Mouse (Mus musculus): ENCODE data around the gene Slc50a1. TPM values are rescaled to one million over a fixed set of nuclear protein-coding genes. Genes with fewer than 3 reads are reported as not detected.

The Slc50a1 gene
- total RNA-seq, 2 experiments from 2014 or later = 55.0 to 65.0 TPM

DNA sequence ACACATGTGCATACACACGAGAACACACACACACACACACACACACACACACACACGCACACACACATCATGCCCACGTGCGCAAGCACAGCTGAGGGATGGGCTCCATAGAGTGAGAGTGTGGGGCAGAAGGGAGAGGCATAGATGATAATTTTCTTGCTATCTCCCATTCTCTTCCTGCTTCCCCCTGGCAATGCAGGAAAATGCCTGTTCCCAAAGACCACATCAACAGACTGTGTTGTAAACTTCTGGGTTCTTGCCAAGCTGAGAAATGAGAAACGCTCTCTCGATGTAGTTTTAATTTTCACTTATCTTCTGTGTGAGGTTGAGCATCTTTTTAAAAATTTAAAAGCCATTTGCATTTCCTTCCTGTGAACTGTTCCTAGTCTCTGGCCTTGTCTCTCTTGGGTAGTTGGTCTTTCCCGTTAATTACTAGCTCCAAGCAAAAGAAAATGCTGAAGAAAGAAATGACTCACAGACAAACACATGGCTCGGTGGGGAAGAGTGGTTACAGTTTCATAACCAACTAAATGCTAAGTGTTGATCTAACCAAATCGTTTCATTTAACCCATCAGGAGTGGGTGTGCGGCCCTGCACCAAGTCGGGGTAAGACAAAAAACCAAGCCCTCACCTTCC is 26.5 kb upstream of the Slc50a1 start:
- ATAC-seq (replicated peaks; ENCODE audit: poor library complexity, severe bottlenecking) = no peak

DNA sequence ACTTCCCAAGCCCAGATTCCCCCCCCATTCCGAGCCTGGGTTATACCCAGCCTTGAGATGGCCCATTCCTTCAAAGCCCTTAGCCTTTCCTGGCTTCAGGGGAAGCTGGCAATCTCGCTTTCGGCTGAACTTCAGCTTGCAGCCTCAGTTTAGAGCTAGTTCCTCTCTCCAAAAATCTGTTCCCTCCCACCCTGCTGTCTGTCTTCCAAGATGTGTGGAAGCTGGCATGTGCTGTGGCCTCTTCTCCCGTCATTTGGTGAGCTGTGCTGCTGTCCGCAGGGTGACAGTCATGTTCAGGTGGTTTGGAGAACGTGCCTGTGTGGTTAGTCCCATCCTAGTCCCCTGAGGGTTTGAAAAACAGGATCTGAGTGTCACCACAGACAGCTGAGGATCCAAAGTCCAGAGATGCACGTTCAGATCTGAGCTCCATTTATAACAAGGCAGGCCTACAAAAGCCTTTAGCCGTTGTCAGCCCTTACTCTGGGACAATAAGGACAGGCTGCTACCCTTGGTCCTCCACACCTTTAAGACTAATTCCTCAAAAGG is 25.4 kb upstream of the Slc50a1 start:
- ATAC-seq (replicated peaks; ENCODE audit: poor library complexity, severe bottlenecking) = no peak

DNA sequence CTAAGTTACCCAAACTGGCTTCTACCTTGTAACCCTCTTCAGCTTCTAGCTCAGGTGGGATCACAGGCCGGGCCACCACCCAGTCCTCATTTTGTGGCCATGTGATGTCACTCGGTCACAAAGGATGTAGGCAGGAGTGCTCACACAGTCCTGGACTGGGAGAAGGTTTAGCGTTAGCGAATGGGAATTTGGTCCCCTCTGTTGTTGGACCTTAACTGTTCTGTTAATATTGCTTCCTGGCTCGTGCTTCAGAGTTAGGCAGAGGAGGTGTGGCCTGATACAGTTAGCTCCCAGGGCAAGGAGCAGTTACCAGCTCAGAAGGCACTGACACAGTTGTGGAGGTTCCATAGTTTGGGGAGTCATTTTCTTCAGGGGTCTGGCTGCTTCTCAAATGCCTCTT is 23.8 kb upstream of the Slc50a1 start:
- ATAC-seq (replicated peaks; ENCODE audit: poor library complexity, severe bottlenecking) = no peak

DNA sequence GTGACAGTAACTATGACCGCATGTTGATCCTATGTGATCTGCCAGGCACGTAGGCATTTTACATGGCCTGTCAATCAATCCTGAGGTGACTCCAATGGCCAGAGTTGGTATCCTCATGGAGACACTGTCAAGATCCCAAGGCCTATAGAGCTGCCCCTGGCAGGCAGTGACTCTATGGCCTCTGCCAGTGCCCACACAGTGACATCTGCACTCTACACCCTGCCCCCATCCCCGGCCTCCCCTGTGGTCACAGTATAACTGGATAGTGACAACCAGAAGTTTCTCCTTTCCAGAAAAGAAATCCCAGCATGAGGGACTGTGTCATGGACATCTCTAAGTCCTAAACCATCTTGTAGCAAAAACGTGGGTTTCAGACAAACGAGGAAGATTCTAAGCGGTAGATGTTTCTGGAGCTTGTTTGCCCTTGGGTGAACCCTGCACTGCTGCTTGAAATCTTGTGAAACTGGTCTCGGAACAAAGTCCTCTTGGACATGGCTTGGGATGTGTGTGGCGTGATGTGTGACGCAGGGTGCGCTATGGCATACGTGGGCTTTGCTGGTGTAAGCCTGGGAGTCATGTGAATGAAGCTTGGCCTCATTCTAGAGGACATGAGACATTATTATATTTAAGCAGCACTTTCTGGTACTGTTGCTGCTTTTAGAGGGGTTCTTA is 23.0 kb upstream of the Slc50a1 start:
- no peak for ATAC-seq (replicated peaks; ENCODE audit: poor library complexity, severe bottlenecking)

DNA sequence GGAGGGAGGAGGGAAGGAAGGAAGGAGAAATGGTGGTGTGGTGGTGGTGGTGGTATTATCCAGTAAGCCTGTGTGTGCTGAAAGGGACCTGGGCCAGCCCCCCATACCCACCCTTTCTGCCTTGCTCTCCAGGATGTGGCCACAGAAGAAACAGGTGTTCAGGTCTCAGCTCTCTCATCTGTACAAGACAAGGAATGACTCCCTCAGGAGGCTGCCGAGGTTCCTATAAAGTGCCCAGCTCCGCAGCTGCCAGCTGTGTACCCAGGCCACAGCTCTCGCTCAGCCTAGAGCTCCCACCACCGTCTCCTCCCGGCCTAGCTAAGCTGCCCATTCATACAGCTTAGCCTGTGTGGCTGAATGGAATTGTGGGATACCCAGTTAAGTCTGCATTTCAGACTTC is 21.9 kb upstream of the Slc50a1 start:
- no peak for ATAC-seq (replicated peaks; ENCODE audit: poor library complexity, severe bottlenecking)

DNA sequence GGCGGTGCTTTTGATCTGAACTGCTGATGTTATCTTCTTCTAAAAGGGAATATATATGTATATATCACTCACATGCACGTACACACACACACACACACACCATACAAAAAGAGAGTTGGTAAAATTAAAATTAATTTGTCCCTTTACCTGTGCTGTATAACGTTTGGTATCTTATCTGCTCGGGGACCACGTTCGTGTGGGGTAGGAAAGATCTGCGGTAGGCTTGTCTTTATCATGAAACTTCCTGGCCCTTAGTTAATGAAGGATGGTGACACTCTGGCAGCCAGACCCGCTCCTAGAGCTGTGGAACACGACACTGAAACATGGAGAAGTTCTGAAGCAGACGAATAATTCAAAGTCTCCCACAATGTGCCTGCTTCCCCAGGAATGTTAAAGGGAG is 21.5 kb upstream of the Slc50a1 start:
- ATAC-seq (replicated peaks; ENCODE audit: poor library complexity, severe bottlenecking) = no peak

DNA sequence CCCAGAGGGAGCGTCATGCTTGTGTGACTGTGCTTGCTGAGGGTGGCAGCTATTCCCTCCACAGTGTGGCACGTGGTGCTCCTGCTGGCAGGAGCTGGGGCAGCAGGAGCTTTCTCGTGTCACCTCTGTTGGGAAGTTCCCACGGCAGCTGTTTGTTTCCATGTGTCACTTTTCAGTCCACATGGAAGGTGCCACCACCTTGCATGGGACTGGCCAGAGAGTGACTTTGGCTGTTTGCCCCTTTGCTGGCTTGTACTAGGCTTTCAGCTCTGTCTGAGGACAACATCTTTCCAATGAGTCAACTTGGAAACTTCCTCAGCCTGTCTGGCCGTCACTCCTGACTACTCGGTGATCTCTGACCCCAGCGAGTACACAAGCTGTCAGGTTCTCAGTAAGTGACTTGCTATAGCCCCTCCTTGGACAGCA is 18.1 kb upstream of the Slc50a1 start:
- ATAC-seq (replicated peaks; ENCODE audit: poor library complexity, severe bottlenecking) = no peak

DNA sequence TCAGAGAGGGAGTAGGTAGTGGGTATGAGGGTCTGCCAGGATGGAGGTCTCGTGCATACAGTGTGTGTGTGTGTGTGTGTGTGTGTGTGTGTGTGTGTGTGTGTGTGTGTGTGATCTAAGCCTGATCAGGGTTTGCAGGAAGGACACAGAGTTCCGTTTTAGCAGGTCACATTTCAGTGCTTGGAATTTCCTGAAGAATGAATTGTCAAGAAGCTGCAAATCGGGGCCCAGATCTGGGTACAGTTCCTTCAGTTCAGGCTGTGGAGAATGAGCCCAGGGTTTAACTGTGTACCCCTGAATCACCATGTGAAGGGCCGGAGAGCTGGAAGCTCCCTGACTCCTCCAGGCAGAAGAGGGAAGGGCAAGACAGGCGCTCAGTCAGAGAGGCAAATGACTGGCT is 16.9 kb upstream of the Slc50a1 start:
- ATAC-seq (replicated peaks; ENCODE audit: poor library complexity, severe bottlenecking) = no peak

DNA sequence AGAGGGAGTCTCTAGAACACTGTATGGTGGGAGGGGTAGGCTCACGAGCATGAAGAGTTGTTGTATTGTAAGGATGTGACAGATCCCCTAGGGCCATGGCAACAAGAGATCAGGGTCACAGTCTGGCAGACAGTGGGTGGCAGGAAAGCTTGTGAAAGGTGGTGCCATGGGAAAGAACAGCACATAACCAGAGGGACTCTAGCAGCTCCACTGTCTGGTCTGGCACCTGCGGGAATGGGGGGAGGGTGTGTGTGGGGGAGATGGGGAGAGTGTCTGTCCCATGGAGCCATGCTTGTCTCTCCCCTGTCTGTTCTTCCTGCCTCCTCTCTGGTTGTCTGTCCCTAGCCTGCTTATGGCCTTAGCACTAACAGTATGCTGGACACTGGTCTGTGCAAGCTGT is 15.2 kb upstream of the Slc50a1 start:
- peak; percentile 15; the same call in 1 of the 2 replicates for ATAC-seq (replicated peaks; ENCODE audit: poor library complexity, severe bottlenecking)

DNA sequence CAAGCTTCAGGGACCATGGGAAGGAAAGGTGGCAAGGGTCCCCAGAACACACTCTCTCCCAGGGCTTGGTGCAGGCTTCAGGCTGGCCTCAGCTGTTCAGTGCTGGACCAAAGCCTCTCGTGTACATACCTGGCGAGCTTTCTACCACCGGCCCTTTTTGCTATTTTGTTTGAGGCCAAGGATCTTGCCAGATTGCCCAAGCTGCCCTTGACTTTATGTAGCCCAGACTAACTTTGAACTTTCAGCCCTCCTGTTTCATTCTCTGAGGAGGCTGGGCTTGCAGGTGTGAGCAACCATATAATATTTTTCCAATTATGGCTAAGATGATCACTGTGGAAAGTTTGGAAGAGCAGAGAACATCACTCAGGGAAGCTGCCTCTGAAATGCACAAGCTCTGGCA is 13.9 kb upstream of the Slc50a1 start:
- no peak for ATAC-seq (replicated peaks; ENCODE audit: poor library complexity, severe bottlenecking)

DNA sequence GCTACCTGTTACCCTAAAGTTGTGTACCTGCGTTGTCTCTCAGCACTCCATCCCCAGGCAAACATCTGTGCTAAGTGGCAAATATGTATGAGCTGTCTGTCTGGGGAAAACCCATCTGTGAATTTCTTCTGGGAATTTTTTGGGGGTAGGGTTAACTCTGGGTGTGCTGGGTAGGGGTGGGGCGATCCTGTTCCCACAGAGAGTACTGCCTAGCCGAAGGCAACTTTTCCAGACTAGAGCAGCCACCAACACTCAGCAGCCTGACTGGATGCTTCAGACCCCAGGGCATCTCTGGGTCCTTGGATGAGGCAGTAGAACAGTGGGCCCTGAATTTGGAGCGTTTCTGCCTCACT is 11.9 kb upstream of the Slc50a1 start:
- no peak for ATAC-seq (replicated peaks; ENCODE audit: poor library complexity, severe bottlenecking)

DNA sequence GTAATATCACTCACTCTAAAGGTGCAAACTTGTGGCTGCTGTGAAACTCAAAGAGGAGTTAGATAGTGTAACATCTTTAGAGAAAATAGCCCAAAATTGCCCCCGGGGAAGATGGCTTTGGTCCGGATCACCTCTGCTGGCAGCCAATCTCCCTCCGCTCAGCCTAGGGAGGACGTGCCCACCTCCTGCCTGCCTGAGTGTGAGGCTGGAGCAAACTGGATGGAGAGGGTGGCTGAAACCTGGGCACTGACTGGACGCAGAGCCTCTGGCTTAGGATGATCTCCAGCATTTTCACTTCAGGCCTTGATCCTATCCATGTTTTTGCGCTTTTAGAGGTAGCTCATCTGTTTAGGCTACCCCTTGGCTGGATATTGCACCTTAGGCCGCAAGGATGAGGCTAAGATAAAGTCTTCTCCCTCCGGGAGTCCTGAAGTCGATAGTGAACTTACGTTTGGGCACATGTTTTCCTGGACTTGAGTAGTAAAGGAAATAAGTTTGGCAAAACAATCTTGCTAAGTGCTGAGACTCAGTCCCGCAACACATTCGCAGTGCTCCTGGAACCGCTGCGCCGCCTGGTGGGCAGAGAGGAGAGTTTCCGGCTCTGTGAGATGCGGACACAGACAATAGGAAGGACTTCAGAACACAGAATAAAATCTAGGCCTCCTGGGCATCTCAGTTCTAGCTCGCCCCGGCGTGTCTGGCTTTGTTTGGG is 11.4 kb upstream of the Slc50a1 start:
- ATAC-seq (replicated peaks; ENCODE audit: poor library complexity, severe bottlenecking) = peak; percentile 59

DNA sequence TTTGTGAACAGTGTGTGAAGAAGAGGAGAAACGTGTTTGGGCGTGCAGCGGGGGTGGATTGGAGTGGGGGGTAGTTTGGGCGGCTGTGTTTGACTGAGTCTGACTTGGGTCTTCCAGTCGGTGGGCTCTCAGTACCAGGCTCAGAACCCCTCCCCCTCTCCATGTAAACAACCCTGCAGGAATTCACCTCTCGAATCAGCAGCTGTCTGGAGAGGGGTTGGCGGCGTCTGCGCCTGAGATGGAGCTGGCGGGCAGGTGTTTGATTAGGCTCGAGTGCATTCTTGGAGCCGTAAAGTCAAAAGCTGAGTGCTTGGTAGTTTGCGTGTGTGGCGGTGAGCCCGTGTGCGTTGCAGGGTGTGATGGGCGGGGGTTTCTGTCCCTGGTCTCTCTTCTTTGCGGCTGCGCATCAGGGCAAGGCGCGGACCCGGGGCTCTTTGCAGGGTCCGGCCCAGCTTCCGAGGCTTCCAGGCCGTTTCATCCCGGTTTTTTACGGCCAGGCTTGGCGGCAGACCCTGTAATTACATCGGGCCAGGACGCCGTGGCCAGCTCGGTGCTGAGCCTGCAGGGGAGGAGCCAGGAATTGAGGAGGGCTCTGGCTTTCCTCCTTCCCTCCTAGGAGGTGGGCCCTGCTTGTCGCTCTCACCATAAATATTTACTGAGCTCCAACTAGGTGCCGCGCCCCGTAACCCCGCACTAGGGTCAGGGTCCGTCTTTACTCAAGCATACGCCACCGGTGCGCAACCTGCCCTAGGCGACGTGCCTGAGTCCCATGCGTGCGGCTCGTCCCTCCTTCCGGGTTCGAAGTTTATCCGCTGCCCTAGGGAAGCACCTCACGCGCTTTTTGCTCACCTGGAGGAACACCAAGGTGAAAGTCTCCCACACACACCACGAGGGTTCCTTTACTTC is 10.5 kb upstream of the Slc50a1 start, which contains the start of gene Efna1:
TSS of gene Efna1 (minus strand) at position 537 of the 906 bp plus-strand sequence.
- ATAC-seq (replicated peaks; ENCODE audit: poor library complexity, severe bottlenecking) = peak; percentile 21; the same call in 1 of the 2 replicates

DNA sequence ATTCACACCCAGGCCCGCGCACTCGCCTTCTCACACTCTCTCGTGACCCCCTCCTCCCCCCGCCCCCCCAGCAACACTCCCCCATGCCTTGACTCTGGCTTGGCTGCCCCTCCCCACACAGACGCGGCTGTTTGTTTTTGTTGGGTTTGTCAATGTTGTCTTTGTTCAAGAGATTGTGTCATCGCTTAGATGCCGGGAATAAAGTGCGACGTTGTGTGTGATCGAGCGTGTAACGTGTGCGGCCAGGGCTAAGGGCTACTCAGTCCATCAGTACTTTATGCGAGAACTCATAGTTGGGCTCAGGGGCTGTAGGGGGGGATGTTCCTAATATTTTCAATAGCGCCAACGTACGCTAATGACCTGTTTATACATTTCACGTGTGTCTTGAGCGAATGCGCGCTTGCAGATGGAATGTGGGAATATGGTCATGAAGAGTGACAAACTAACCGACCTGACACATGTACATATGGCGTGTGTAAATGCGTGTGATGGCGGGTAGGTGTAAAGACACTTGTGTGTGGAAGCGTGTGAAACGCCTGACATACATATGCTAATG is 9.8 kb upstream of the Slc50a1 start:
- no peak for ATAC-seq (replicated peaks; ENCODE audit: poor library complexity, severe bottlenecking)

DNA sequence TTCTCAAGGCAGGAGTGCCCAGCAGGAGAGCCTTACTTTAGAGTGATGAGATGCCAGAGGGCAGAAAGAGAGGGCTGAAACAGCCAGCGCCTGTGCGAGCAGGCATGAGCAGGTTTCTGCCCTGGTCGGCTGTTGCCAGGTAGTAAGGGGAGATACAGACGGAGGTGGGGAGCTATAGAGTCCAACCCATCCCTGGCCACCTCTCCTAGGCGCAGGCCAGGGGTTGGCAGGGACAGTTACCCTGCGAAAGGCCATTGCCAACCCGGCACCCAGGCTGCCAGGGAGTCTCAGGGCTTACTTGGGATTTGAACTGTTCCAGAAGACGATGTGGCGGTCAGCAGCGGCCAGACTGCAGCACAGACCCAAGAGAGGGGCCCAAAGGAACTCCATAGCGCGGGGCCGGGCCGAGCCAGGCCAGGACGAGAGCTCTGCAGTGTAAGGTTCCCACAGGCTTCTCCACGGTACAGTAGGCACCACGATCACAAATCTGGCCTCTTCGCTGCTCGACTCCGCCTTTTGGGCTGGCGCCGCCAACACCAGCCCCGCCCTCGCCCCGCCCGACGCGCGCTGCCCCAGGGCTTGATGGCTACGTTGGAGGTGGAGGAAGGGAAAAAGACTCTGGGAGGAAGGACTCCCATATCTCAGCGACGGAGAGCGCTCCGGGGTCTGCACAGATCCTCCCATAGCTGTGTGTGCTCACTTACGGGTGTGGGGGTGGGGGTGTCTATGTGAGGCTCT is 9.0 kb upstream of the Slc50a1 start:
- ATAC-seq (replicated peaks; ENCODE audit: poor library complexity, severe bottlenecking) = peak; percentile 57

DNA sequence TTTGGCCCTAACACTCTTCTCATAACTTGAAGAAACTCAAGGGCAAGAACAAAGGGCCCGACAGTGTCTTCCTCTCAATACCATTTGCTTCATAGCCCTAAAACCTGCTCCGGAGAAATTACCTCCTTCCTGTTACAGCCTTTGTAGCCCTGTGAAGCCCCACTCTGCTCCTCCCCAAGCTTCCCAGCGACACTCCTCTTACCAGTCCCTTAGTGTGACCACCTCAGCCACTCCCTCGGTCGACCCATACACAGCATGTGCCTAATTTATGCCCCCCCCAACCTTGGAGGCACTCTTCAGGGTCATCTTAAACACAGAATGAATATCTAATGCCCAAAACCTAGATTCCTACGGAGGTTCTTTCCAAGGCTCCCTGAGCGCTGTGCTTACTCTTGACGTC is 8.3 kb upstream of the Slc50a1 start:
- ATAC-seq (replicated peaks; ENCODE audit: poor library complexity, severe bottlenecking) = no peak

DNA sequence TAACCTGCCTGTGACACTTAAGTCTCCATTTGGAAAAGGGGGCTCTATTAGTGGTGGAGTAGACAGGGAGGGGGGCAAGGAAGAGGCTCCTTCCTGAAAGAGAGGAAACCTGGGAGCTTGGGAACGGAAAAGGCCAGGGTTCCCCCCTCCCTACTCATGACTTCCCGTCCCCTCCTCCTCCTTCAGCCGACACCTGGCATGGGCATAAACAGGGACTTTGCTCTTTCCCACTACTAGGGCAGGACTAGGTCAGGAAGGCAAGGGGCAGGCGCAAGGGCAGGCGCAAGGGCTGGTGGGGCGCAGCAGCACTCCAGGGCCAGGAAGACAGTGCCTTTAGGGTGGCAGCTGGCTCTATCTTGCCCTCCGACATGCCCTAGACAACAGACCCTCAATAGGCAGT is 7.7 kb upstream of the Slc50a1 start:
- ATAC-seq (replicated peaks; ENCODE audit: poor library complexity, severe bottlenecking) = no peak

DNA sequence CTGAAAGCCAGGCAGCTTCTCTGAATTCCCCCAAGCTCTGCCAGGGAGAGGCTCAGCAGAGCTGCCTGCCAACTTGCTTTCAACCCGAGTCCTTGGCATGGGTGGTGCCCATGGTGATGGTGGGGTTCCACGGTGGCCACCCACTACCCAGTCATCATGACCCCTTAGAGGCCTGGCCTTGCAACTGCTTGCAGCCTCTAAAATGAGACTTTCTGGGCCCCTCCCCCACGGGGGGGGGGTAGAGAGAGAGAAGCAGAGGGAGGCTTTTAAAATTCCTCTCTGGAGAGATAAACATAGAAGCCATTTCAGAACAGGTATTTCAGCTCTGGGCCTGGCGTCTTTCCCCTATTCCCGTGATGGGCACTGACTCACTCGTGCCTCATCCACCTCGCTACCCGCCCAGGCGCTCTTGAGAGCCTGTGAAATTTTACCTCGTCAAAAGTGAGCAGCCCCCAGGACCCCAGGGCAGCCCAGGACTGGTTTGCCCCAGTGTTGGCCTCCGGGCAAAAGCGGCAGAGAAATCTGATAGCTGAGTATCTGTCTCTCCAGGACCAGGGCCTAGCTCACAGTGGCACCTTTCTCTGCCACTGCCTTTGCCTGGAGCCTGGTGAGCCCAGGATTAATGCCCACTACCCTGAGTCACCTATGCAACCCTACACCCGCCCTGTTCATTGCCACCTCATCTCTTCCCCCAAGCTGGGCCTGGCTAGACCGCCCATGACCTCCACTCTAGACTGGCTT is 7.1 kb upstream of the Slc50a1 start:
- ATAC-seq (replicated peaks; ENCODE audit: poor library complexity, severe bottlenecking) = no peak

DNA sequence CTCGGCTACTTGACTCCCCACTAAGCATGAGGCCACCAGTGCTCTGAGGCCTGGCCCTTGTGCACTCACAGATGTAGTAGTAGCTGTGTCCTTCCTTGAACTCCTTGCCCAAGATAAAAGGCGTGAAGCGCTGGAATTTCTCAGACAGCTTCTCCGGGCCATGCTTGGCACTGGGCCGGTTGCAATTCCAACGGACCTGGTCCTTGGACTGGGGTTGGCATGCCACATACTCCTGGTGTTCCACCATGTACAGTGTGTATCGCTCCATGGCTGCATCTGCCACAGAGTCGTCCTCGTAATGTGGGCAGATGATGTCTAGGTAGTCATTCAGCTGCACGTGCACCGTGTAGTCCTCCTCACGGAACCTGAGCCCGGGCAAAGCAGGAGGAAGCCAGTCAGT is 5.7 kb upstream of the Slc50a1 start:
- ATAC-seq (replicated peaks; ENCODE audit: poor library complexity, severe bottlenecking) = no peak

Data from granulocyte monocyte progenitor cell, adult 5-6 weeks (primary cell).